Mouse (Mus musculus) G1E (cell line): ENCODE measurements at regions not wholly inside any gene's neighbourhood (a gene's known extent, or its start where the extent isn't known, plus 50 kb on each side); places are given as distances from the start of the nearest gene placed in this dataset.

Experiments
- ATAC-seq: 2 replicates; pipeline ENCODE4 v1.8.0; 2016; ENCODE audit warnings: mild to moderate bottlenecking; ENCODE audit not compliant: insufficient number of reproducible peaks, poor library complexity, low FRiP score, severe bottlenecking; ENCODE audit errors: extremely low read depth
- DNase-seq: peaks from one replicate; pipeline ENCODE4 v3.0.0; 2012; ENCODE audit warnings: low spot score
- H3K27me3 ChIP-seq: 2 replicates; pipeline ENCODE4 v1.6.1; 2012; ENCODE audit warnings: mild to moderate bottlenecking, low read length, inconsistent platforms; ENCODE audit not compliant: insufficient read depth
- H3K36me3 ChIP-seq: replicated peaks from 2 replicates; pipeline ENCODE3; 2012; ENCODE audit warnings: mild to moderate bottlenecking, inconsistent platforms
- H3K4me1 ChIP-seq: 2 replicates; pipeline ENCODE4 v1.6.1; 2012; ENCODE audit warnings: low read depth, low read length, inconsistent platforms, mixed read lengths; ENCODE audit not compliant: insufficient read depth
- H3K4me3 ChIP-seq: 2 replicates; pipeline ENCODE4 v1.5.1; 2012; ENCODE audit warnings: low read depth, mild to moderate bottlenecking, inconsistent platforms, low read length, moderate library complexity, mixed read lengths
- H3K9me3 ChIP-seq: replicated peaks from 2 replicates; pipeline ENCODE4 v1.6.1; 2012; ENCODE audit warnings: inconsistent platforms
- CTCF ChIP-seq: IDR thresholded peaks from 2 replicates; pipeline ENCODE4 v1.5.1; 2012; ENCODE audit warnings: low read depth, low read length, inconsistent platforms, mixed read lengths
- GATA1 ChIP-seq: IDR thresholded peaks from 2 replicates; pipeline ENCODE4 v1.6.1; 2012; ENCODE audit warnings: borderline replicate concordance, low read length, inconsistent platforms, mixed read lengths
- GATA2 ChIP-seq: IDR thresholded peaks from 2 replicates; pipeline ENCODE4 v1.6.1; 2012; ENCODE audit warnings: low read depth, low read length, inconsistent platforms, borderline replicate concordance
- POLR2AphosphoS5 ChIP-seq: IDR thresholded peaks from 2 replicates; pipeline ENCODE4 v1.6.1; 2012; ENCODE audit warnings: low read depth, low read length, inconsistent platforms; ENCODE audit not compliant: insufficient replicate concordance
- TAL1 ChIP-seq: conservative IDR thresholded peaks from 2 replicates; pipeline ENCODE4 v1.6.1; 2012; ENCODE audit warnings: low read depth, low read length, inconsistent platforms, mixed read lengths

GRCm38 (mm10) chrX:107477066-107477465, 73.9 kb upstream of the Itm2a start:
- Histone ChIP-seq H3K4me3 (no peak overlapping the region), H3K4me1 (no peaks in the 10 kb centered on the region), H3K36me3 (no peaks in the 10 kb centered on the region), H3K27me3 (no peaks in the 10 kb centered on the region), H3K9me3 (no peaks in the 10 kb centered on the region)
- no peak for ATAC-seq
- DNase-seq: peak; percentile 0
- no peak for TF ChIP-seq GATA1
- TF ChIP-seq GATA2: no peak
- TF ChIP-seq TAL1: no peak
- no peak for TF ChIP-seq POLR2AphosphoS5
- TF ChIP-seq CTCF: no peak

- no peaks in the 10 kb centered on the region for H3K4me1 ChIP-seq
- H3K27me3 ChIP-seq: no peaks in the 10 kb centered on the region
- DNase-seq (no peak), ATAC-seq (no peak)
- no peaks in the 10 kb centered on the region for H3K36me3 ChIP-seq
- no peak for TF ChIP-seq POLR2AphosphoS5
- no peak for TF ChIP-seq TAL1
- TF ChIP-seq CTCF: no peak
- TF ChIP-seq GATA2: no peak
- no peak for TF ChIP-seq GATA1
- no peak overlapping the region for H3K4me3 ChIP-seq
- no peaks in the 10 kb centered on the region for H3K9me3 ChIP-seq
These were observed 66.1 kb upstream of the Itm2a start for GRCm38 (mm10) chrX:107469242-107469641.
